Comparison of ENCODE assay signal across 9 mouse cellular contexts in the genomic region with DNA sequence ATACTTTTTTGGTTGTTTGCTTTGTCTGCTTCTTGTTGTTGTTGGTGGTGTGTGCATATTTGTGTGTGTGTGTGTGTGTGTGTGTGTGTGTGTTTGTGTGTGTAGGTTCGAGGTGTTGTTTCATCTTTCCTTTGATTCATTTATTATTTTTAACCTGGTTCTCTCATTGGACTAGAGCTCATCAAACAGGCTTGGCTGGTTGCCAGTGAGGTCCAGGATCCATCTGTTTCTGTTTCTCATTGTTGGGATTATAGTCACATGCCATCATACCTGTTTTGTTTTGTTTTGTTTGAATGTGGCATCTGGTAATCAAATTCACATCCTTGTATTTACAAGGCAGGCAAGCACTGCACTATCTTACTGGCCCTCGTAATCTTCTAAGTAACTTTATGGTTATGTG. TPM values are rescaled to one million over a fixed set of nuclear protein-coding genes. Genes with fewer than 3 reads are reported as not detected.
"Had no signal": no experiment of that assay in that cellular context is flagged by ENCODE, and none has a peak within 500 bp of the region (broad histone marks: within the 10 kb centered on the region; RNA-seq: fewer than 3 reads in every experiment).

No protein-coding gene starts in this region.

- DNase-seq: kidney, adult 9 months; kidney, postnatal 14 days; kidney, postnatal 4 days; layer of hippocampus, adult 9-11 months; liver, postnatal 0 days; lung, embryonic 14.5 days; thymus, adult 18-20 months; thymus, postnatal 36 days had no signal

RNA-seq across cellular contexts. Expression of gene Htr1f, which starts 34.1 kb away (rescaled TPM):
- total RNA-seq: megakaryocyte, adult 5-6 weeks had no signal
